Mouse (Mus musculus): ENCODE measurements around the gene St3gal5.
"Not testable (repeated sequence)": the region's sequence is repeated elsewhere in the genome, so short reads cannot be mapped to it uniquely, and the experiment has no call there.

St3gal5 gene

GRCm38 (mm10) chr6:72132671-72133214 is 35.4 kb downstream of the St3gal5 start:
- no peak for DNase-seq (ENCODE audit: low read depth, low spot score)

DNA sequence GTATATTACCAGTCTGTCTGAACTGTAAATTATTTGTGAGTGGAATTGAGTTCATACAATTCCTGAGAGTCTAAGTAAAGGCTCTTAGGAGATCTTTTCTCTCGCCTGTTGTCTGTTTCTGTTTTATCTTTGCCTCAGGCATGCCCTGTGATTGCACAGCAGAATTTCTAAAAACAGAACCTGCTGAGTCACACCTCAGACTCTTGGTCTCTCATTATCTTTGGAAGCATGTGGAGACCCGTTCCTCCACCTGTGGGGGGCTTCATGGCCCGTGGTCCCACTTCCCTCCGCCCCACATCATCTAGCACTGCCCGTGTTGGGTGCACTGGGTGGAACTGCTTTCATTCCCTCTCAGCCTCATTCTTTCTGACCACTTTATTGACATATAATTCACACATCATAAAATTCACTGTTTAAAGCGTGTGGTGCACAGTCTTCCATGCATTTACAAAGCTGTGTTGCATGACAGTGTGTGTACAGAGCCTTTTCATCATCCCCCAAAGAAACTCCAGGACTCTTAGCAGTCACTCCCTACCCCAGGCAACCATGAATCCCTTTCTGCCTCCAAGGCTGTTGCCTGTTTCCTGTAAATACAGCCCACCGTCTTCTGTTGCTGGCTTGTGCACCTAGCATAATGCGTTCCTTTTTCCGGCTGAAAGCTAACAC is 37.6 kb downstream of the St3gal5 start:
- no peak for DNase-seq (ENCODE audit: low read depth, low spot score)

GRCm38 (mm10) chr6:72136016-72136415 is 38.6 kb downstream of the St3gal5 start:
- no peak for DNase-seq (ENCODE audit: low read depth, low spot score)

GRCm38 (mm10) chr6:72136543-72136942 is 39.2 kb downstream of the St3gal5 start:
- DNase-seq (ENCODE audit: low read depth, low spot score) = no peak

GRCm38 (mm10) chr6:72139508-72140193 is 42.3 kb downstream of the St3gal5 start:
- no peak for DNase-seq (ENCODE audit: low read depth, low spot score)

- peak; percentile 16 for DNase-seq (ENCODE audit: low read depth, low spot score)
These were observed 43.0 kb downstream of the St3gal5 start for GRCm38 (mm10) chr6:72140371-72140770.

GRCm38 (mm10) chr6:72141191-72141590 is 43.8 kb downstream of the St3gal5 start:
- no peak for DNase-seq (ENCODE audit: low read depth, low spot score)

DNA sequence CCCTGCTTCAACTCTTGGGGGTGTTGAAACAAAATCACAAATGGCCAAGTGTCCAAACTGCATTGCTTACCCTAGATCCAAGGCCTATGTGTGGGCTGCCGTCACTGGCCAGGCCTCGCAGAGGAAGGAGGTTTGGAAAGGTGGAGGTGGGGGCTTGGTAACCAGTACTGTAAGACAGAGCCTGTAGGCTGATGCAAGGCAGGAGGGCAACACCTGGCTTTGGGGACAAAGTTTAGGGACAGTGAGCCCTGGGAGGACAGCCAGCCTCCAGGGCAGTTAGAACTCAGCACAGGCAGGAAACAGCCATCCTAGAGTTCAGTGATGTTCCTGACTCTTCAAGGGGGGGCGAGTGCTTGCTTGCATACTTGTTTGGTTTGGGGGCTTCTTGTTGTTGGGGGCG is 45.2 kb downstream of the St3gal5 start:
- DNase-seq (ENCODE audit: low read depth, low spot score) = no peak

GRCm38 (mm10) chr6:72144353-72144752 is 47.0 kb downstream of the St3gal5 start:
- no peak for DNase-seq (ENCODE audit: low read depth, low spot score)

DNA sequence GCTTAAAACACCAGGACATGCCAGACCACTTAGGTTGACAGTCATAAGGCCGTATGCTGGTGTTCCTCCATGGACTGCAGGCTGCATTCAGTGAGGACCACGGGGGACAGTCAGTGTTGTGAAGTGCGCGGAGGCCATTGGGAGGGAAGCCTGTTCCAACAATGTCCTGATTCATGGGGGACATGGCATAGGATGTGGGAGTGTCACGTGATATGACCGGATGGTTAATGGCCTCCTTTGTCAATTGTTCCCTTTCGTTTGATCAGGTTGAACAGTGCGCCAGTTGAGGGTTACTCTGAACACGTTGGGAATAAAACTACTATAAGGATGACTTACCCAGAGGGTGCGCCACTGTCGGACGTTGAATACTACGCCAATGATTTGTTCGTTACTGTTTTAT is 49.4 kb downstream of the St3gal5 start:
- no peak for DNase-seq (ENCODE audit: low read depth, low spot score)

GRCm38 (mm10) chr6:72148721-72149120 is 51.3 kb downstream of the St3gal5 start:
- no peak for DNase-seq (ENCODE audit: low read depth, low spot score)

DNA sequence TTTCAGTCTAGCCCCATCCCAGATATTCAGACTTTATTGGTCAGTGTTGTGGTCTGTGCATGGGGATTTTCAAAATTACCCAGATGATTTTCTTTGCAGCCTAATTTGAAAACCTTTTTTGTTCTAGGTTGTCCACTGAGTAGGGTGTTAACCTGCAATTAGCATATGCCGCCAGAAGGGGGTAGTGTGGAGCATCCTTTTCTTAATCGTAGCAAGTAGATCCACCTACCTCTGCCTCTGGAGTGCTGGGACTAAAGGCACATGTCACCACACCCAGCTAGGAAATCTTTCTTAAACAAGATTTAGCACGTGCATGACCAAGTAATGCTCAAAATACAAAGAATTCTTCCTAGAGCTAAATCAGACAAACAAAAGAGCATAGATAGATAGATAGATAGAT is 52.4 kb downstream of the St3gal5 start:
- no peak for DNase-seq (ENCODE audit: low read depth, low spot score)

GRCm38 (mm10) chr6:72152707-72153106 is 55.3 kb downstream of the St3gal5 start:
- no peak for DNase-seq (ENCODE audit: low read depth, low spot score)

GRCm38 (mm10) chr6:72153455-72153854 is 56.1 kb downstream of the St3gal5 start:
- DNase-seq (ENCODE audit: low read depth, low spot score) = peak; percentile 14

DNA sequence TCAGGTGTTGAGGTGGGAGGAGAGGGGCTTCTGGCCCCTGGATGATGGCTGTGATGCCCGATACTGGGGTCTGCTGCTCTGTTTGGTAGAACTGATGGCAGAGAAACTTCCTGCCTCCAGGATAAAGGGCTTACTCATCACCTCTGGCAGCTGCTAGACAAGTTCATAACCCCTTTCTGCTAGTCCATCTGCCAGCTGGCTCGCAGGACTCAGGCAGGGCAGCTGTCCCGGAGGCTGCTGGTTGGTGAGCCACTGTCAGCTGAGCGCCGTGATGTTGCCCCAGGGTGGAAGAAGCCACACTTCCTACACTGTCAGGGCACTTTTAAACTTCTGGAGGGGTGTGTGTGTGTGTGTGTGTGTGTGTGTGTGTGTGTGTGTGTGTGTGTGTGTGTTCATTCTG is 56.6 kb downstream of the St3gal5 start:
- DNase-seq (ENCODE audit: low read depth, low spot score) = not testable (repeated sequence)

GRCm38 (mm10) chr6:72154938-72155531 is 57.6 kb downstream of the St3gal5 start:
- DNase-seq (ENCODE audit: low read depth, low spot score) = no peak

DNA sequence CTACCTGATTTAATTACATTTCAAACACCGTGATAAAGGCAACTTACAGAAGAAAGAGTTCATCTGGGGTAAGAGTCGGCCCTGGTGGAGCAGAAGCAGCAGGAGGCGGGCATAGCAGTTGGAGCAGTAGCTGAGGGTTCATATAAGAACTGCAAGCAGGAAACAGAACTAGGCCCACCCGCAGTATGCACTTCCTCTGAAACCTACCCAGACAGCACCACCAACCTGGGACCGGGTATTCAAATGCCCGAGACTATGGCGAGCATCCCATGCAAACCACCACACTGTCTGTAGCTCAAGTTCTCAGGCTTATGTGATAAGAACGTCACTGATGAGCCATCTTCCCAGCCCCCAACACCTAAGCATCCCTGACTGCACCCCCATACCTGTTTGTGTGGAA is 58.3 kb downstream of the St3gal5 start:
- no peak for DNase-seq (ENCODE audit: low read depth, low spot score)

GRCm38 (mm10) chr6:72158966-72159764 is 61.8 kb downstream of the St3gal5 start:
- DNase-seq (ENCODE audit: low read depth, low spot score) = no peak

GRCm38 (mm10) chr6:72159861-72160395 is 62.5 kb downstream of the St3gal5 start:
- DNase-seq (ENCODE audit: low read depth, low spot score) = no peak

GRCm38 (mm10) chr6:72160991-72161390 is 63.6 kb downstream of the St3gal5 start:
- DNase-seq (ENCODE audit: low read depth, low spot score) = no peak

GRCm38 (mm10) chr6:72161751-72162150 is 64.4 kb downstream of the St3gal5 start:
- DNase-seq (ENCODE audit: low read depth, low spot score) = no peak
